In genomic region chr6:116767738-116768522, GRCm38 (mm10) we compare ENCODE assay signal across 8 mouse cellular contexts. TPM values are rescaled to one million over a fixed set of nuclear protein-coding genes. Genes with fewer than 3 reads are reported as not detected.
DNase-seq lines count a peak whose midpoint lies in the region; ATAC-seq and TF ChIP-seq lines count a peak whose summit lies in the region.

No protein-coding gene starts in this region.

- H3K9me3 ChIP-seq in G1E (replicated peaks), result peaks cover 58% of the 10 kb centered on the region
- H3K9me3 ChIP-seq in forebrain, embryonic 12.5 days, result no peaks in the 10 kb centered on the region

- no peak overlapping the region for H3K4me2 ChIP-seq in forebrain, embryonic 12.5 days

- H3K36me3 ChIP-seq in G1E (replicated peaks), result no peaks in the 10 kb centered on the region
- no peaks in the 10 kb centered on the region for H3K36me3 ChIP-seq in forebrain, embryonic 12.5 days (replicated peaks)

- WGBS in forebrain, embryonic 12.5 days, result 40% methylated on average over 17 of the region's 17 CpGs
- WGBS in lung, adult 2 months, result 28% methylated on average over 17 of the region's 17 CpGs

- DNase-seq in G1E (ENCODE audit: low spot score), result no peak
- DNase-seq in c-Kit-positive CD71-positive TER-119-positive erythroid progenitor cells, embryonic 14.5 days (ENCODE audit: low spot score), result peak; percentile 20
- DNase-seq in heart, postnatal 25 days (ENCODE audit: low spot score), result peak; percentile 40
- peak; percentile 92 to 93 for DNase-seq in kidney, postnatal 4 days
- DNase-seq in lung, adult 2 months, result peak; percentile 61
- peak; percentile 54 for DNase-seq in ovary, adult 18-20 months (ENCODE audit: low spot score)
- DNase-seq in thymus, postnatal 14 days, result peak; percentile 48

- 0 out of 2 replicates have a peak, but pooled peaks have one; percentile 10 for TF ChIP-seq CTCF in G1E (IDR thresholded peaks at IDR 0.05; ENCODE audit: low read depth, low read length)
- peak; percentile 71 for TF ChIP-seq CTCF in lung, adult 2 months (IDR thresholded peaks at IDR 0.05; ENCODE audit: insufficient read depth, low read length)

- no peak overlapping the region for H3K4me3 ChIP-seq in G1E (ENCODE audit: low read depth, low read length)
- H3K4me3 ChIP-seq in forebrain, embryonic 12.5 days (replicated peaks), result no peak overlapping the region
- no peak overlapping the region for H3K4me3 ChIP-seq in lung, adult 2 months (replicated peaks; ENCODE audit: extremely low read depth, low read depth, low read length)

- no peak for ATAC-seq in G1E (ENCODE audit: extremely low read depth, insufficient number of reproducible peaks, low FRiP score, poor library complexity, severe bottlenecking)
- ATAC-seq in forebrain, embryonic 12.5 days (ENCODE audit: low FRiP score), result 0 out of 2 replicates have a peak, but pooled peaks have one; percentile 76

- H3K9ac ChIP-seq in forebrain, embryonic 12.5 days, result no peak overlapping the region

- H3K4me1 ChIP-seq in G1E (ENCODE audit: insufficient read depth, low read depth, low read length), result no peaks in the 10 kb centered on the region
- H3K4me1 ChIP-seq in forebrain, embryonic 12.5 days, result no peaks in the 10 kb centered on the region
- H3K4me1 ChIP-seq in lung, adult 2 months (ENCODE audit: control insufficient read depth, insufficient read depth, low read length), result no peaks in the 10 kb centered on the region

- intact Hi-C loops in heart, postnatal 25 days (cut with DNase I), result loop anchor here (2.0 to 10.0 kb wide), 5 partner anchors 113 to 1057 kb away; partner anchors contain the start of genes Cxcl12, Depp1 and Zfp422

- H3K27me3 ChIP-seq in G1E (ENCODE audit: insufficient read depth, low read length), result no peaks in the 10 kb centered on the region
- H3K27me3 ChIP-seq in forebrain, embryonic 12.5 days, result no peaks in the 10 kb centered on the region

- no peak for TF ChIP-seq POLR2A in lung, adult 2 months (IDR thresholded peaks at IDR 0.05; ENCODE audit: borderline replicate concordance, extremely low read depth, low read depth, low read length)

- H3K27ac ChIP-seq in forebrain, embryonic 12.5 days, result no peak overlapping the region

RNA-seq across cellular contexts. Expression of gene Tmem72, which starts 51.2 kb away (rescaled TPM):
- total RNA-seq in G1E (2014; fragmentation: Nextera tagmentation) (0.30 and 0.34 TPM in 2 replicates), G1E (2017) (0.11 and 0.12 TPM in 2 replicates)
- under 0.01 TPM in 1 of 2 replicates, not detected in the other for polyA plus RNA-seq in G1E (2012)
- polyA plus RNA-seq in forebrain, embryonic 12.5 days (2016; fragmentation: Nextera tagmentation; extraction: Ambion mirVana), result 0.11 and 0.14 TPM in 2 replicates
- under 1 TPM in 1 of 2 experiments, not detected in 1; 0.03 TPM for total RNA-seq in heart, postnatal 25 days (2021)
- 0.04 TPM in 1 of 2 replicates, not detected in the other for polyA plus RNA-seq in lung, adult 2 months (2012; rRNA removed)
